Mouse (Mus musculus) kidney, postnatal 4 days (tissue): Measurements from ENCODE around the gene Itga9.

Source experiments
- DNase-seq, 2 experiments: peaks; one replicate each; pipeline ENCODE4 v3.0.0; 2021; ENCODE audit warnings: mixed read lengths in 2 of 2

Itga9 gene

GRCm38 (mm10) chr9:118607701-118608401 lies 1.4 kb downstream of the Itga9 start:
- DNase-seq = peak in 1 of 2 experiments; percentile 49

- no peak for DNase-seq
These were observed 2.1 kb downstream of the Itga9 start for GRCm38 (mm10) chr9:118608556-118608955.

- peak; percentile 72 to 75 for DNase-seq
These were observed 3.6 kb downstream of the Itga9 start for GRCm38 (mm10) chr9:118610060-118610459.

GRCm38 (mm10) chr9:118611111-118611541 lies 4.6 kb downstream of the Itga9 start:
- DNase-seq = peak; percentile 59 to 74

GRCm38 (mm10) chr9:118611958-118612581 lies 5.6 kb downstream of the Itga9 start:
- peak; percentile 48 to 56 for DNase-seq

GRCm38 (mm10) chr9:118617237-118617636 lies 10.7 kb downstream of the Itga9 start:
- no peak for DNase-seq

- peak in 1 of 2 experiments; percentile 42 for DNase-seq
These were observed 12.3 kb downstream of the Itga9 start for GRCm38 (mm10) chr9:118618732-118619250.

GRCm38 (mm10) chr9:118620807-118621206 lies 14.3 kb downstream of the Itga9 start:
- no peak for DNase-seq

GRCm38 (mm10) chr9:118621691-118622090 lies 15.2 kb downstream of the Itga9 start:
- no peak for DNase-seq

GRCm38 (mm10) chr9:118622376-118623166 lies 16.1 kb downstream of the Itga9 start:
- DNase-seq = peak; percentile 77 to 85

- DNase-seq = no peak
These were observed 17.0 kb downstream of the Itga9 start for GRCm38 (mm10) chr9:118623483-118623882.

- DNase-seq = no peak
These were observed 17.7 kb downstream of the Itga9 start for GRCm38 (mm10) chr9:118624146-118624545.

GRCm38 (mm10) chr9:118629763-118630379 lies 23.4 kb downstream of the Itga9 start:
- peak; percentile 84 to 92 for DNase-seq

- no peak for DNase-seq
These were observed 25.6 kb downstream of the Itga9 start for GRCm38 (mm10) chr9:118631775-118632757.

GRCm38 (mm10) chr9:118632758-118633143 lies 26.3 kb downstream of the Itga9 start:
- no peak for DNase-seq

GRCm38 (mm10) chr9:118638642-118639210 lies 32.2 kb downstream of the Itga9 start:
- DNase-seq = no peak

- no peak for DNase-seq
These were observed 39.3 kb downstream of the Itga9 start for GRCm38 (mm10) chr9:118645698-118646355.

- DNase-seq = no peak
These were observed 41.0 kb downstream of the Itga9 start for GRCm38 (mm10) chr9:118647495-118647894.

- no peak for DNase-seq
These were observed 44.5 kb downstream of the Itga9 start for GRCm38 (mm10) chr9:118650976-118651375.

GRCm38 (mm10) chr9:118651939-118652338 lies 45.4 kb downstream of the Itga9 start:
- DNase-seq = peak; percentile 50 to 65

GRCm38 (mm10) chr9:118653436-118653835 lies 46.9 kb downstream of the Itga9 start:
- DNase-seq = no peak
